Mouse (Mus musculus): ENCODE results near the gene Slc4a4. TPM values are rescaled to one million over a fixed set of nuclear protein-coding genes. Genes with fewer than 3 reads are reported as not detected.
A peak's percentile ranks its signal among the peaks of the same experiment; 100 is the strongest.

Gene Slc4a4
- total RNA-seq, 2 experiments from 2014 or later, result 154 to 169 TPM

GRCm38 (mm10) chr5:88915082-88915481 is 28.5 kb downstream of the Slc4a4 start:
- no peak for DNase-seq (ENCODE audit: low spot score in 2 of 2)

GRCm38 (mm10) chr5:88916501-88916971 is 29.9 kb downstream of the Slc4a4 start:
- DNase-seq (ENCODE audit: low spot score in 2 of 2), result no peak

GRCm38 (mm10) chr5:88917221-88917620 is 30.6 kb downstream of the Slc4a4 start:
- no peak for DNase-seq (ENCODE audit: low spot score in 2 of 2)

GRCm38 (mm10) chr5:88917630-88918029 is 31.0 kb downstream of the Slc4a4 start:
- no peak for DNase-seq (ENCODE audit: low spot score in 2 of 2)

- no peak for DNase-seq (ENCODE audit: low spot score in 2 of 2)
Measured at GRCm38 (mm10) chr5:88918538-88918937, 31.9 kb downstream of the Slc4a4 start.

- no peak for DNase-seq (ENCODE audit: low spot score in 2 of 2)
Measured at GRCm38 (mm10) chr5:88925576-88925975, 39.0 kb downstream of the Slc4a4 start.

- DNase-seq (ENCODE audit: low spot score in 2 of 2), result peak in 1 of 2 experiments; percentile 62
Measured at GRCm38 (mm10) chr5:88928201-88928916, 41.7 kb downstream of the Slc4a4 start.

GRCm38 (mm10) chr5:88929392-88930094 is 42.9 kb downstream of the Slc4a4 start:
- DNase-seq (ENCODE audit: low spot score in 2 of 2), result peak; percentile 85 to 86

- DNase-seq (ENCODE audit: low spot score in 2 of 2), result no peak
Measured at GRCm38 (mm10) chr5:88930129-88930528, 43.5 kb downstream of the Slc4a4 start.

GRCm38 (mm10) chr5:88930611-88931010 is 44.0 kb downstream of the Slc4a4 start:
- no peak for DNase-seq (ENCODE audit: low spot score in 2 of 2)

GRCm38 (mm10) chr5:88931176-88931575 is 44.6 kb downstream of the Slc4a4 start:
- DNase-seq (ENCODE audit: low spot score in 2 of 2), result no peak

- no peak for DNase-seq (ENCODE audit: low spot score in 2 of 2)
Measured at GRCm38 (mm10) chr5:88933454-88933853, 46.8 kb downstream of the Slc4a4 start.

- peak in 1 of 2 experiments; percentile 39 for DNase-seq (ENCODE audit: low spot score in 2 of 2)
Measured at GRCm38 (mm10) chr5:88933946-88934345, 47.3 kb downstream of the Slc4a4 start.

GRCm38 (mm10) chr5:88938208-88938607 is 51.6 kb downstream of the Slc4a4 start:
- DNase-seq (ENCODE audit: low spot score in 2 of 2), result no peak

GRCm38 (mm10) chr5:88939151-88939550 is 52.5 kb downstream of the Slc4a4 start:
- no peak for DNase-seq (ENCODE audit: low spot score in 2 of 2)

- DNase-seq (ENCODE audit: low spot score in 2 of 2), result no peak
Measured at GRCm38 (mm10) chr5:88939782-88940181, 53.2 kb downstream of the Slc4a4 start.

- no peak for DNase-seq (ENCODE audit: low spot score in 2 of 2)
Measured at GRCm38 (mm10) chr5:88941905-88942304, 55.3 kb downstream of the Slc4a4 start.

GRCm38 (mm10) chr5:88945661-88946339 is 59.2 kb downstream of the Slc4a4 start:
- peak; percentile 46 to 73 for DNase-seq (ENCODE audit: low spot score in 2 of 2)

- peak in 1 of 2 experiments; percentile 33 for DNase-seq (ENCODE audit: low spot score in 2 of 2)
Measured at GRCm38 (mm10) chr5:88950337-88950736, 63.7 kb downstream of the Slc4a4 start.

GRCm38 (mm10) chr5:88952757-88953577 is 66.3 kb downstream of the Slc4a4 start:
- no peak for DNase-seq (ENCODE audit: low spot score in 2 of 2)

- DNase-seq (ENCODE audit: low spot score in 2 of 2), result no peak
Measured at GRCm38 (mm10) chr5:88957735-88958134, 71.1 kb downstream of the Slc4a4 start.

Data from layer of hippocampus, postnatal 14 days (tissue).